Mouse (Mus musculus): ENCODE measurements around the gene Arxes2.

GRCm38 (mm10) chrX:135957691-135958081 lies 35.9 kb upstream of the Arxes2 start:
- no peak for TF ChIP-seq POLR2A (IDR thresholded peaks at IDR 0.05; ENCODE audit: borderline replicate concordance, control insufficient read depth, low read depth, low read length)
- no peak for TF ChIP-seq CTCF (IDR thresholded peaks at IDR 0.05; ENCODE audit: control insufficient read depth, insufficient read depth, low read length)

All from bone marrow, adult 2 months (tissue).